Mouse (Mus musculus): Measurements from ENCODE around the gene Kpna2. TPM values are rescaled to one million over a fixed set of nuclear protein-coding genes. Genes with fewer than 3 reads are reported as not detected.

Gene Kpna2
- total and polyA plus RNA-seq, 3 experiments: 7.0 to 34.8 (median 33.6) TPM

DNA sequence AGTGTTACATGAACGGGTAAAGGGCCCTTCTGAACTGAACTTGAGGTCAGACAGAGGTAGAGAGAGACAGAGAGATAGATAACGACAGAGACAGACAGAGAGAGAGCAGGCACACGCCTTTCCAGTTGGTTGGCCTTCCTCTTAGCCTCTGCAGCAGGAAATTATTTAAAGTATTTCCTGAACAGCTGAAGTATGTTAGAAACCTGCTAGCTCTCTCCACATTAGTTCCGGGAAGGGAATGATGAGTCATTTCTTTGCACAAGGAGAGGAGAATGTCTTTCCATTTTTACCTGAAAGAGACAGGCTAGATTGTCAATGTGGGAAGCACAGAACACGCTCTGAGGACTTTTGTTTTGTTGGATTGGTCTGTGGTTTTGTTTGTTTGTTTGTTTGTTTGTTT lies 17.0 kb downstream of the Kpna2 start:
- DNase-seq: no peak

GRCm38 (mm10) chr11:106981787-106982186 lies 17.6 kb downstream of the Kpna2 start:
- no peak for DNase-seq

DNA sequence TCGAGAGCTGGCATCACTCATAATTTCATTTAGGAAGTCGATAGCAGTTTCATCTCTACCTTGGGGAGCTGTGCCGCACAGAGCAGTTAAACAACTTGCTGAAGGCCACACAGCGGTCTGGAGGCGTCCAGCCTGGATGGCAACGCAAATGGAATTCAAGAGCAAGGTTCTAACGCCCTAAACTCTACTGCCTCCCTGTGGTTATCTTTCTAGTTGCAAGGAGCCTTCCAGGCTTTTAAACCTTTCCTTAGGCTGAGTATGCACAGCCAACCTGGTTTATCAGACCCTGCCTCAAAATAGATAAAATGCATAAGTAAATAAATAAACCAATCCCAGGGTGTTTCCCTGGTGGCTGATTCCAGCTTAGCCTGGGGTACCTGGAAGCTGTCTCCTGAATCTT lies 18.9 kb downstream of the Kpna2 start:
- DNase-seq: peak; percentile 64

GRCm38 (mm10) chr11:106976194-106976593 lies 23.1 kb downstream of the Kpna2 start:
- peak; percentile 74 for DNase-seq

GRCm38 (mm10) chr11:106975419-106976177 lies 23.7 kb downstream of the Kpna2 start:
- no peak for DNase-seq

- DNase-seq: no peak
These were observed 24.9 kb downstream of the Kpna2 start for GRCm38 (mm10) chr11:106974440-106974839.

GRCm38 (mm10) chr11:106973016-106973415 lies 26.3 kb downstream of the Kpna2 start:
- no peak for DNase-seq

DNA sequence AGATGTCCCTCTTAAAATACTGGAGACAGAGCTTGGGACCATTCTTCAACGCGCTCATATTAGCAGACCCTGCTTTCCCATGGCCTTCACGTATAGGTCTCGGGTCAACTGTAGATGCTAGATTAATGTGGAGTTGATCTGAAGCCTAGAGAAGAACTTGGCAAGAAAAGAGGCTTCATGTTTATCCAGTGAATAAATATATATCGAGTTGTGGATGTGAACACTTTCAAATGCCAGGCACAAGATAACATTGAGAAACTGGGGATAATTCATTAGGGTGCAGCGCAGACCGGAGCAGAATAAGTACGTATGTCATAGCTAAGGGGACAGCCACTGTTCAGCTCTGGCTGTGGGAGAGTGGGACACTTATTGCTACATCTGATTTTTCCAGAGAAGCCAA lies 29.5 kb downstream of the Kpna2 start:
- no peak for DNase-seq

- peak; percentile 67 for DNase-seq
These were observed 31.7 kb downstream of the Kpna2 start for GRCm38 (mm10) chr11:106967630-106968029.

DNA sequence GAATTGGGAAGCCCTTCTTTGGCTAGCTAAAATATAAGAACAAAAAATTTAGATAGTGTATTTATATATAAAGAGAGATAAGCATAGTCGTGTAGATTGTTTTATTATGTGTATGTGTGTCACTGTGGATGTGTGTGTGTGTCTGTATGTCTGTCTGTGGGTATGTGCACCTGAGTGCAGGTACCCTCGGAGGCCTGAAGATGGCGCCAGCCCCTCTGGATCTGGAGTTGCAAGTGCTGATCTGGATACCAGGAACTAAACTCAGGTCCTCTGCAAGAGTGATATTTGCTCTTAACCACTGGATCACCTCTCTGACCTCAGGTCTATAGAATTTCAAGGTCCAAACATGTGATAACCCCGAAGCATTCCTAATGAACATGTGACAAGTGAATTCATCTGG lies 33.5 kb downstream of the Kpna2 start:
- DNase-seq: no peak

DNA sequence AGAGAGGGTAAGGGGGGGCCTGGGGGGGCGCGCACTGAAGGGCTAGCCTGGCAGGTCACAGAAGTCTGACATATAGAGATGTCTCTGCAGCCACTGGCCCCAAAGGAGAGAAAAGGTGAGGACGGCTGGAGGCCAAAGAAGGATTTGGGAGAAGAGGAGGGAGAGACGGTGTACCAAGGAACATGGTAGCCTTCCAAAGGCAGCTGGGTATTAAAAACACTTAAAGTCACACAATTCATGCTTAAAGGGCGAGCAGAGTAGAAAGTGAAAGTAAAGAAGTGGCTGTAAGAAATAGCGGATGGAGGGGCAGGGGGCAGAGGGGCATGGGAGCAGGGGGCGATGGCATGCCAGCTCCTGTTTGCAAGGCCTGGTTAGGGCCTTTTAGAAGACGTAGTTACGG lies 37.0 kb downstream of the Kpna2 start:
- DNase-seq: no peak

DNA sequence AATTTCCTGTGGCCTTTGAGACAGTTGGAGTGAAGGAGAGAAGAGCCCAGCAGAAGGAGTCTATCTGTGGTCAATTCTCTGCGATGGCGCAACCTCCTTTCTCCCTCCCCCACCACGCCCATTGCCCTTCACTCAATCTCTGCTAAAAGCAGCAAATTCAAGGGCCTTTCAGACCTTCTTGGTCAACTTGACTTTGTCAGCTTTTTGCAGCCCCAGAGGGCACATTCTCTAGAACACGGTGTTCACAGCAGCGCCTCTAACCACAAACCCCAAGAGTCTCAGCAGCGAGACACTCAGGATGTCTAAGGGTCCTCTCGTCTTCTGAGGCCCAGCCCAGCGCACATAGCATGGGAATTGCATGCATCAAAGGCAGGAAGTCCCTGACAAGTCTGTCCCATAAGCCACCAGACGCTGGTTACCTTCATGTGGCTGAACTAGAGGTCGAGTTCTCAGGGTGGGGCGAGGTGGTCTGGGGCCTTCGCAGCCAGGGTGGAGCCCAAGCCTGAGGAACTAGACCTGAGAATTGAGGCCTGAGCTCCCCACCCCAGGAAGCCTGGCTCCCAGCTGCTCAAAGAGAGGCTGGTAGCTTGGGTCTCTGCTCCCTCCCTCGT lies 37.8 kb downstream of the Kpna2 start:
- peak; percentile 40 for DNase-seq

DNA sequence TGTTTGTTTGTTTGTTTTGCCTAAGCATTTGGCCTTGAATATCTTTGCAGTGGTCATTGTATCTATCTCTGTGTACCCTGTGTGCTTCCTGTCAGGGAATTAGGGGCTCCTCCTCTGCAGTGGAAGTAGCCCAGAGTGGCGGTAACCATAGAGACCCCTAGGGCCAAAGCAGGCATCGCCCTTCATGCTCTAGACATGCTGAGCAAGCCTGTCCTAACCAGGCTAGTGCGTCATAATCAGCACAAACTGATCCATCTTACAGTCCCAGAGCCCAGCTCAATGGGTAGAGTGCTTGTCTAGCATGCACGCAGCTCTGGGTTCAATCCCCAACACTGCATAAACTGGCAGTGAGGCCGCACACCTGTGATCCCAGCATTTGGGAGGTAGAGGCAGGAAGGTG lies 40.2 kb downstream of the Kpna2 start:
- DNase-seq: no peak

DNA sequence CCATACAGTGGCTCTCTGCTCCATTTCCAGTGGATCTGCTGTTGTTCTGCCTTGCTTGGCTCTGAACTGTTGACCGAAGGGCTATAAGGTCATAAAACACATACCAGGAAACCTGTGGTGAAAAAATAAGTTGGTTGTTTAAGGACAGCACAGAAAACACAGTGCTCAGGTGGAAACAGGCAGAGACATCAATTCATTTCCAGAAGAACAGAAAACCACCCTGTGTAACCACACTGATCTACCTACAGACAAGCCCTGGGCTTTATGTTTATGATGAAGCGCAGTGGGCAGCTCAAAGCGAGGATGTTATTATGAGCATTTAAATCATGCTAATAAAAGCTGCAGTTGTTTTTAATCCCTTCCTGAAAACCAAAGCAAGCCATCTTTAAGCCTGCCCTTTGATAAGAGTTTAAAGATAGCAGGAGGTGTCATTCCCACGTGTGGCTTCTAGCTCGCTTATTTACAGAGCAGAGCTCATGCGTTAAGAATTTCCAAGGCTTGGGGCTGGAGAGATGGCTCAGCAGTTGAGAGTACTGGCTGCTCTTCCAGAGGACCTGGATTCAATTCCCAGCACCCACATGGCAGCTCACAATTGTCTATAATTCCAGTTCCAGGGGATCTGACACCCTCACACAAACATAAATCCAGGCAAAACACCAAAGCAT lies 40.8 kb downstream of the Kpna2 start:
- DNase-seq: no peak

- DNase-seq: peak; percentile 81
These were observed 41.9 kb downstream of the Kpna2 start for GRCm38 (mm10) chr11:106957271-106957980.

DNA sequence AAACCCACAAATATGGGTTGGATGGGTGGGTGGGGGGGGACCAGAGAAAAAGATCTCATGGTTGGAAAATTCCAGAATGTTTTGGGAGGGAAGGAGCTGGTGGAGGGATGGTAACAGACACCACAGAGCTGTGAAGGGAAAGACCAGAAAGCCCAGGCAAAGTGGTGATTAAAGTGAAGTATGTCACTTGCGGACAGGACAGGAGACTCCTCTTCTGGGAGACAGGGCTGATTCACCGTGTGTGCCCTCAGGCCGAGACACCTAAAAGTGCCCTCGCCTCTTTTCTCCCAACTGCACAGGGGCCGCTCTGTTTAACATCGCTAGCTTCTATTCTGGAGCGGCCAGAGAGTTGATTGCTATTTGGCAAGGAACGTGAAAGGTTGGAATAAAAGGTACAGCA lies 44.8 kb downstream of the Kpna2 start:
- no peak for DNase-seq

GRCm38 (mm10) chr11:106954116-106954515 lies 45.2 kb downstream of the Kpna2 start:
- no peak for DNase-seq

Other genes with a start within 250 kb of the Kpna2 start
- gene Pecam1, start 248.9 kb downstream of the Kpna2 start, total RNA-seq (2021): 10 to 100 TPM; 64.0 to 94.8 TPM
- 15.5 and 17.5 TPM in 2 replicates for gene Pecam1, start 248.9 kb downstream of the Kpna2 start, polyA plus RNA-seq (2012; rRNA removed)
- 1 to 10 TPM in 1 of 2 experiments, under 1 TPM in 1; 0.81 to 2.6 TPM for gene Milr1, start 248.3 kb downstream of the Kpna2 start, total RNA-seq (2021)
- gene Milr1, start 248.3 kb downstream of the Kpna2 start, polyA plus RNA-seq (2012; rRNA removed): not detected in 2 replicates
- gene Polg2, start 220.0 kb downstream of the Kpna2 start, total RNA-seq (2021): 1 to 10 TPM; 3.3 to 6.2 TPM
- gene Polg2, start 220.0 kb downstream of the Kpna2 start, polyA plus RNA-seq (2012; rRNA removed): 6.0 and 8.1 TPM in 2 replicates
- 1,000 to 10,000 TPM in 1 of 2 experiments, 100 to 1,000 TPM in 1; 763 to 1,110 TPM for gene Ddx5, start 210.4 kb downstream of the Kpna2 start, total RNA-seq (2021)
- 2,814 and 2,984 TPM in 2 replicates for gene Ddx5, start 210.4 kb downstream of the Kpna2 start, polyA plus RNA-seq (2012; rRNA removed)
- gene Cep95, start 210.3 kb downstream of the Kpna2 start, total RNA-seq (2021): 10 to 100 TPM in 1 of 2 experiments, 1 to 10 TPM in 1; 7.1 to 12.5 TPM
- gene Cep95, start 210.3 kb downstream of the Kpna2 start, polyA plus RNA-seq (2012; rRNA removed): 0.73 and 0.92 TPM in 2 replicates
- 10 to 100 TPM; 34.6 to 38.2 TPM for gene Smurf2, start 78.8 kb downstream of the Kpna2 start, total RNA-seq (2021)
- gene Smurf2, start 78.8 kb downstream of the Kpna2 start, polyA plus RNA-seq (2012; rRNA removed): 3.6 and 4.7 TPM in 2 replicates
- 1 to 10 TPM; 2.7 to 3.1 TPM for gene 1810010H24Rik, start 26.1 kb upstream of the Kpna2 start, total RNA-seq (2021)
- 2.0 and 4.8 TPM in 2 replicates for gene 1810010H24Rik, start 26.1 kb upstream of the Kpna2 start, polyA plus RNA-seq (2012; rRNA removed)
- 10 to 100 TPM; 33.6 to 43.6 TPM for gene Bptf, start 132.6 kb upstream of the Kpna2 start, total RNA-seq (2021)
- 22.1 and 22.4 TPM in 2 replicates for gene Bptf, start 132.6 kb upstream of the Kpna2 start, polyA plus RNA-seq (2012; rRNA removed)
- gene Nol11, start 189.8 kb upstream of the Kpna2 start, total RNA-seq (2021): 10 to 100 TPM; 24.5 to 25.3 TPM
- gene Nol11, start 189.8 kb upstream of the Kpna2 start, polyA plus RNA-seq (2012; rRNA removed): 2.1 and 2.6 TPM in 2 replicates

All from adrenal gland, adult 2 months (tissue).